Mouse (Mus musculus): ENCODE measurements around the gene Man2c1.

Man2c1 gene

GRCm38 (mm10) chr9:57157499-57157898 lies 27.0 kb downstream of the Man2c1 start:
- no peak for DNase-seq (ENCODE audit: extremely low read depth, low read depth, low spot score)

- peak; percentile 63 for DNase-seq (ENCODE audit: extremely low read depth, low read depth, low spot score)
Observed at GRCm38 (mm10) chr9:57158013-57158470, 27.6 kb downstream of the Man2c1 start, which contains the start of gene Commd4. Gene Commd4 (minus strand): TSS chr9:57158331.

GRCm38 (mm10) chr9:57158506-57158905 lies 28.0 kb downstream of the Man2c1 start:
- no peak for DNase-seq (ENCODE audit: extremely low read depth, low read depth, low spot score)

GRCm38 (mm10) chr9:57162496-57162895 lies 32.0 kb downstream of the Man2c1 start:
- DNase-seq (ENCODE audit: extremely low read depth, low read depth, low spot score) = no peak

- DNase-seq (ENCODE audit: extremely low read depth, low read depth, low spot score) = no peak
Observed at GRCm38 (mm10) chr9:57163137-57163536, 32.6 kb downstream of the Man2c1 start.

GRCm38 (mm10) chr9:57166173-57166572 lies 35.7 kb downstream of the Man2c1 start:
- DNase-seq (ENCODE audit: extremely low read depth, low read depth, low spot score) = no peak

GRCm38 (mm10) chr9:57168411-57168810 lies 37.9 kb downstream of the Man2c1 start:
- no peak for DNase-seq (ENCODE audit: extremely low read depth, low read depth, low spot score)

All from fat pad, adult 2 months (tissue).